Mouse (Mus musculus) brain, embryonic 14.5 days (tissue): ENCODE data around the gene Smim14.

Source experiments
- CTCF ChIP-seq: fragments of 200-500 bp; IDR thresholded peaks from 2 replicates; pipeline ENCODE4 v1.5.1; 2012; ENCODE audit warnings: inconsistent platforms, mild to moderate bottlenecking, moderate library complexity, borderline replicate concordance; ENCODE audit not compliant: insufficient read depth, insufficient read length; ENCODE audit errors: extremely low read depth
- POLR2A ChIP-seq: fragments of 200-500 bp; IDR thresholded peaks from 2 replicates; pipeline ENCODE4 v1.6.1; 2012; ENCODE audit warnings: mild to moderate bottlenecking, inconsistent platforms, borderline replicate concordance; ENCODE audit not compliant: poor library complexity, insufficient read depth, insufficient read length, severe bottlenecking; ENCODE audit errors: extremely low read depth

- TF ChIP-seq POLR2A = no peak
- no peak for TF ChIP-seq CTCF
Observed at GRCm38 (mm10) chr5:65524831-65525230, 12.2 kb downstream of the Smim14 start.
